Comparison of ENCODE assay signal across 27 mouse cellular contexts in the genomic region with DNA sequence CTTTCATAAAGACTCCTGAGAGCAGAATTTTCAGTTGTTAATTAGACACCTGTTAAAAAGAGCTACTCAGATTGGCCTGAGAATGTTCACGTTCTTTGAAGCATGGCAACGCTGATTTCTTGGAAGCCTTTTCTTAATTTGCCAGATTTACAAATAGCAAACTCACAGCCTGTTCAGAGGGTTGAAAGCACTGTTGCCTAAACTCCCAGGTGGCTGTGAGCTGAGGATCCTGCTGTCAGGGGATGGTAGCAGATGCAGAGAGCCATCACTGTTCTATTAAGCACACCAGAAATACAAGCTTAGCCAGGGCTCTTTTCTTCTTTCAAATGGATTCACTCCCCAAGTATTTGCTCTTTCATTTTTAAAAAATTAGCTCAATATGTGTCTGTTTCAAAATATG.
DNase-seq lines count a peak whose midpoint lies in the region; ATAC-seq lines count a peak whose summit lies in the region.
"Had no signal": no experiment of that assay in that cellular context is flagged by ENCODE, and none has a peak within 500 bp of the region (broad histone marks: within the 10 kb centered on the region; RNA-seq: fewer than 3 reads in every experiment).

No protein-coding gene starts in this region.

- 54% methylated on average over 2 of the region's 2 CpGs for WGBS in forebrain, embryonic 13.5 days
- WGBS in forebrain, embryonic 12.5 days = 83% methylated on average over 2 of the region's 2 CpGs
- WGBS in heart, embryonic 10.5 days = 89% methylated on average over 2 of the region's 2 CpGs

- H3K9me3 ChIP-seq in forebrain, embryonic 13.5 days (replicated peaks) = no peaks in the 10 kb centered on the region
- H3K9me3 ChIP-seq in forebrain, embryonic 12.5 days = no peaks in the 10 kb centered on the region
- no peaks in the 10 kb centered on the region for H3K9me3 ChIP-seq in heart, embryonic 10.5 days
- H3K9me3 ChIP-seq: embryonic facial prominence, embryonic 15.5 days; heart, embryonic 13.5 days; limb, embryonic 12.5 days; midbrain, embryonic 12.5 days; neural tube, embryonic 13.5 days had no signal

- H3K4me3 ChIP-seq in forebrain, embryonic 13.5 days = no peak overlapping the region
- H3K4me3 ChIP-seq in forebrain, embryonic 12.5 days (replicated peaks) = no peak overlapping the region
- no peak overlapping the region for H3K4me3 ChIP-seq in heart, embryonic 10.5 days
- H3K4me3 ChIP-seq: embryonic facial prominence, embryonic 15.5 days; heart, embryonic 13.5 days; limb, embryonic 12.5 days; midbrain, embryonic 12.5 days; neural tube, embryonic 13.5 days had no signal

- no peaks in the 10 kb centered on the region for H3K4me1 ChIP-seq in forebrain, embryonic 13.5 days
- H3K4me1 ChIP-seq in forebrain, embryonic 12.5 days = no peaks in the 10 kb centered on the region
- H3K4me1 ChIP-seq in heart, embryonic 10.5 days = no peaks in the 10 kb centered on the region
- H3K4me1 ChIP-seq: embryonic facial prominence, embryonic 15.5 days; heart, embryonic 13.5 days; midbrain, embryonic 12.5 days; neural tube, embryonic 13.5 days had no signal

- peak; percentile 51 for DNase-seq in brain, adult 2 months (ENCODE audit: low read depth, low spot score)
- peak; percentile 59 to 77 for DNase-seq in layer of hippocampus, adult 18-20 months (ENCODE audit: low spot score in 2 of 2)
- DNase-seq in layer of hippocampus, postnatal 14 days (ENCODE audit: low spot score in 2 of 2) = peak; percentile 52 to 83
- DNase-seq in heart, embryonic 10.5 days (ENCODE audit: low spot score) = no peak
- no peak for DNase-seq in kidney, adult 11 months
- DNase-seq: adrenal gland, adult 8-10 months; cerebellum, adult 11 months; cerebellum, adult 9-11 months; gastrocnemius, postnatal 14 days; heart, adult 11 months; heart, postnatal 14 days; kidney, adult 2 months; kidney, postnatal 10 days; liver, postnatal 0 days; retina, postnatal 1 day; right cerebral cortex, postnatal 4 days; thymus, postnatal 14 days had no signal

- ATAC-seq in forebrain, embryonic 13.5 days = peak; percentile 72; the same call in 1 of the 2 replicates
- ATAC-seq in forebrain, embryonic 12.5 days (ENCODE audit: low FRiP score) = no peak
- ATAC-seq: activated CD4-positive, CD25-positive, alpha-beta regulatory T cell, adult 4 months; liver, postnatal 0 days; lung, postnatal 0 days had no signal

- H3K4me2 ChIP-seq in forebrain, embryonic 13.5 days = no peak overlapping the region
- H3K4me2 ChIP-seq in forebrain, embryonic 12.5 days = no peak overlapping the region
- H3K4me2 ChIP-seq: embryonic facial prominence, embryonic 15.5 days; heart, embryonic 13.5 days; limb, embryonic 12.5 days; liver, embryonic 11.5 days; midbrain, embryonic 12.5 days; neural tube, embryonic 13.5 days had no signal

- H3K36me3 ChIP-seq in forebrain, embryonic 13.5 days (ENCODE audit: poor library complexity, severe bottlenecking) = no peaks in the 10 kb centered on the region
- H3K36me3 ChIP-seq in forebrain, embryonic 12.5 days (replicated peaks) = no peaks in the 10 kb centered on the region
- no peaks in the 10 kb centered on the region for H3K36me3 ChIP-seq in heart, embryonic 10.5 days
- H3K36me3 ChIP-seq: embryonic facial prominence, embryonic 15.5 days; heart, embryonic 13.5 days; limb, embryonic 12.5 days; midbrain, embryonic 12.5 days; neural tube, embryonic 13.5 days had no signal

- H3K9ac ChIP-seq in forebrain, embryonic 13.5 days = no peak overlapping the region
- H3K9ac ChIP-seq in forebrain, embryonic 12.5 days = no peak overlapping the region
- H3K9ac ChIP-seq: embryonic facial prominence, embryonic 15.5 days; heart, embryonic 13.5 days; limb, embryonic 12.5 days; liver, postnatal 0 days; midbrain, embryonic 12.5 days; neural tube, embryonic 13.5 days had no signal

- H3K27me3 ChIP-seq in forebrain, embryonic 13.5 days = no peaks in the 10 kb centered on the region
- H3K27me3 ChIP-seq in forebrain, embryonic 12.5 days = no peaks in the 10 kb centered on the region
- H3K27me3 ChIP-seq in heart, embryonic 10.5 days (ENCODE audit: insufficient read depth, poor library complexity, severe bottlenecking) = no peaks in the 10 kb centered on the region
- H3K27me3 ChIP-seq: embryonic facial prominence, embryonic 15.5 days; heart, embryonic 13.5 days; limb, embryonic 12.5 days; midbrain, embryonic 12.5 days; neural tube, embryonic 13.5 days had no signal

- H3K27ac ChIP-seq in forebrain, embryonic 13.5 days = no peak overlapping the region
- no peak overlapping the region for H3K27ac ChIP-seq in forebrain, embryonic 12.5 days
- no peak overlapping the region for H3K27ac ChIP-seq in heart, embryonic 10.5 days
- H3K27ac ChIP-seq: embryonic facial prominence, embryonic 15.5 days; heart, embryonic 13.5 days; limb, embryonic 12.5 days; midbrain, embryonic 12.5 days; neural tube, embryonic 13.5 days had no signal

Comparison
In these comparisons a context has a peak if more than half of its experiments do, and no peak if none do; other contexts are left out.
1. DNase-seq: peak in brain, adult 2 months (single experiment), layer of hippocampus, adult 18-20 months (2 of 2) and layer of hippocampus, postnatal 14 days (2 of 2); none in heart, embryonic 10.5 days (single experiment) and kidney, adult 11 months (single experiment).